Mouse (Mus musculus): ENCODE data around the gene Tmem164. TPM values are rescaled to one million over a fixed set of nuclear protein-coding genes. Genes with fewer than 3 reads are reported as not detected.
A peak's percentile ranks its signal among the peaks of the same experiment; 100 is the strongest.

The Tmem164 gene
- polyA plus RNA-seq, 1 experiment from 2014 or later, result 20.1 TPM

GRCm38 (mm10) chrX:142748574-142748973, 67.4 kb downstream of the Tmem164 start:
- Histone ChIP-seq H3K27ac (ENCODE audit: low read length) (no peak overlapping the region), H3K4me3 (ENCODE audit: low read depth, low read length) (no peak overlapping the region), H3K9me3 (replicated peaks; ENCODE audit: control insufficient read depth, low read length) (no peaks in the 10 kb centered on the region), H3K4me2 (ENCODE audit: low read depth, low read length) (no peak overlapping the region), H3K27me3 (ENCODE audit: control insufficient read depth, insufficient read depth, low read depth, low read length) (no peaks in the 10 kb centered on the region), H3K9ac (ENCODE audit: low read depth, low read length) (no peak overlapping the region), H3K36me3 (ENCODE audit: control insufficient read depth, insufficient read depth) (no peaks in the 10 kb centered on the region; the same call in 1 of the 2 replicates), H3K4me1 (ENCODE audit: control insufficient read depth, low read depth, low read length) (no peaks in the 10 kb centered on the region)
- ATAC-seq (ENCODE audit: low read depth), result no peak
- WGBS (ENCODE audit: insufficient replicate concordance), result 60% methylated on average over 3 of the region's 3 CpGs

- 64% methylated on average over 4 of the region's 4 CpGs for WGBS (ENCODE audit: insufficient replicate concordance)
- Histone ChIP-seq H3K27ac (ENCODE audit: low read length) (no peak overlapping the region), H3K36me3 (ENCODE audit: control insufficient read depth, insufficient read depth) (no peaks in the 10 kb centered on the region; the same call in 1 of the 2 replicates), H3K4me2 (ENCODE audit: low read depth, low read length) (no peak overlapping the region), H3K9ac (ENCODE audit: low read depth, low read length) (no peak overlapping the region), H3K4me1 (ENCODE audit: control insufficient read depth, low read depth, low read length) (no peaks in the 10 kb centered on the region), H3K4me3 (ENCODE audit: low read depth, low read length) (no peak overlapping the region), H3K27me3 (ENCODE audit: control insufficient read depth, insufficient read depth, low read depth, low read length) (no peaks in the 10 kb centered on the region), H3K9me3 (replicated peaks; ENCODE audit: control insufficient read depth, low read length) (no peaks in the 10 kb centered on the region)
- no peak for ATAC-seq (ENCODE audit: low read depth)
Observed at GRCm38 (mm10) chrX:142750775-142751174, 69.6 kb downstream of the Tmem164 start.

GRCm38 (mm10) chrX:142755542-142755941, 74.3 kb downstream of the Tmem164 start:
- no peaks in the 10 kb centered on the region for H3K9me3 ChIP-seq (replicated peaks; ENCODE audit: control insufficient read depth, low read length)
- ATAC-seq (ENCODE audit: low read depth), result no peak
- H3K36me3 ChIP-seq (ENCODE audit: control insufficient read depth, insufficient read depth), result no peaks in the 10 kb centered on the region; the same call in 1 of the 2 replicates
- WGBS (ENCODE audit: insufficient replicate concordance), result 71% methylated on average over 6 of the region's 6 CpGs
- H3K4me3 ChIP-seq (ENCODE audit: low read depth, low read length), result no peak overlapping the region
- no peak overlapping the region for H3K27ac ChIP-seq (ENCODE audit: low read length)
- H3K9ac ChIP-seq (ENCODE audit: low read depth, low read length), result no peak overlapping the region
- H3K4me1 ChIP-seq (ENCODE audit: control insufficient read depth, low read depth, low read length), result no peaks in the 10 kb centered on the region
- H3K4me2 ChIP-seq (ENCODE audit: low read depth, low read length), result no peak overlapping the region
- no peaks in the 10 kb centered on the region for H3K27me3 ChIP-seq (ENCODE audit: control insufficient read depth, insufficient read depth, low read depth, low read length)

GRCm38 (mm10) chrX:142760415-142760814, 79.2 kb downstream of the Tmem164 start:
- 80% methylated on average over 6 of the region's 6 CpGs for WGBS (ENCODE audit: insufficient replicate concordance)

GRCm38 (mm10) chrX:142763337-142763736, 82.1 kb downstream of the Tmem164 start:
- H3K4me3 ChIP-seq (ENCODE audit: low read depth, low read length), result no peak overlapping the region
- no peak overlapping the region for H3K27ac ChIP-seq (ENCODE audit: low read length)
- H3K4me1 ChIP-seq (ENCODE audit: control insufficient read depth, low read depth, low read length), result no peaks in the 10 kb centered on the region
- H3K9me3 ChIP-seq (replicated peaks; ENCODE audit: control insufficient read depth, low read length), result no peaks in the 10 kb centered on the region
- H3K27me3 ChIP-seq (ENCODE audit: control insufficient read depth, insufficient read depth, low read depth, low read length), result no peaks in the 10 kb centered on the region
- no peak overlapping the region for H3K9ac ChIP-seq (ENCODE audit: low read depth, low read length)
- 50% methylated on average over 7 of the region's 7 CpGs for WGBS (ENCODE audit: insufficient replicate concordance)
- ATAC-seq (ENCODE audit: low read depth), result no peak
- no peaks in the 10 kb centered on the region for H3K36me3 ChIP-seq (ENCODE audit: control insufficient read depth, insufficient read depth)
- H3K4me2 ChIP-seq (ENCODE audit: low read depth, low read length), result no peak overlapping the region

More at GRCm38 (mm10) chrX:142760415-142760814, 79.2 kb downstream of the Tmem164 start:
- Histone ChIP-seq H3K27ac (ENCODE audit: low read length) (no peak overlapping the region), H3K36me3 (ENCODE audit: control insufficient read depth, insufficient read depth) (no peaks in the 10 kb centered on the region), H3K4me2 (ENCODE audit: low read depth, low read length) (no peak overlapping the region), H3K9ac (ENCODE audit: low read depth, low read length) (no peak overlapping the region), H3K4me3 (ENCODE audit: low read depth, low read length) (no peak overlapping the region), H3K4me1 (ENCODE audit: control insufficient read depth, low read depth, low read length) (no peaks in the 10 kb centered on the region), H3K9me3 (replicated peaks; ENCODE audit: control insufficient read depth, low read length) (no peaks in the 10 kb centered on the region), H3K27me3 (ENCODE audit: control insufficient read depth, insufficient read depth, low read depth, low read length) (no peaks in the 10 kb centered on the region)
- ATAC-seq (ENCODE audit: low read depth), result no peak

- Histone ChIP-seq H3K9me3 (replicated peaks; ENCODE audit: control insufficient read depth, low read length) (no peaks in the 10 kb centered on the region), H3K9ac (ENCODE audit: low read depth, low read length) (no peak overlapping the region), H3K4me2 (ENCODE audit: low read depth, low read length) (no peak overlapping the region), H3K36me3 (ENCODE audit: control insufficient read depth, insufficient read depth) (no peaks in the 10 kb centered on the region), H3K4me3 (ENCODE audit: low read depth, low read length) (no peak overlapping the region), H3K27ac (ENCODE audit: low read length) (no peak overlapping the region), H3K4me1 (ENCODE audit: control insufficient read depth, low read depth, low read length) (no peaks in the 10 kb centered on the region), H3K27me3 (ENCODE audit: control insufficient read depth, insufficient read depth, low read depth, low read length) (no peaks in the 10 kb centered on the region)
- ATAC-seq (ENCODE audit: low read depth), result no peak
- 81% methylated on average over 6 of the region's 6 CpGs for WGBS (ENCODE audit: insufficient replicate concordance)
Observed at GRCm38 (mm10) chrX:142769698-142770097, 88.5 kb downstream of the Tmem164 start.

- Histone ChIP-seq H3K36me3 (ENCODE audit: control insufficient read depth, insufficient read depth) (no peaks in the 10 kb centered on the region), H3K27ac (ENCODE audit: low read length) (no peak overlapping the region), H3K4me2 (ENCODE audit: low read depth, low read length) (no peak overlapping the region), H3K27me3 (ENCODE audit: control insufficient read depth, insufficient read depth, low read depth, low read length) (no peaks in the 10 kb centered on the region), H3K9ac (ENCODE audit: low read depth, low read length) (no peak overlapping the region), H3K4me1 (ENCODE audit: control insufficient read depth, low read depth, low read length) (peaks cover 2% of the 10 kb centered on the region), H3K4me3 (ENCODE audit: low read depth, low read length) (no peak overlapping the region), H3K9me3 (replicated peaks; ENCODE audit: control insufficient read depth, low read length) (no peaks in the 10 kb centered on the region)
- ATAC-seq (ENCODE audit: low read depth), result no peak
- 75% methylated on average over 4 of the region's 4 CpGs for WGBS (ENCODE audit: insufficient replicate concordance)
Observed at GRCm38 (mm10) chrX:142773658-142774057, 92.5 kb downstream of the Tmem164 start.

GRCm38 (mm10) chrX:142776131-142776530, 94.9 kb downstream of the Tmem164 start:
- Histone ChIP-seq H3K4me1 (ENCODE audit: control insufficient read depth, low read depth, low read length) (peaks cover 4% of the 10 kb centered on the region), H3K4me3 (ENCODE audit: low read depth, low read length) (no peak overlapping the region), H3K36me3 (ENCODE audit: control insufficient read depth, insufficient read depth) (no peaks in the 10 kb centered on the region), H3K9me3 (replicated peaks; ENCODE audit: control insufficient read depth, low read length) (no peaks in the 10 kb centered on the region), H3K4me2 (ENCODE audit: low read depth, low read length) (no peak overlapping the region), H3K27me3 (ENCODE audit: control insufficient read depth, insufficient read depth, low read depth, low read length) (no peaks in the 10 kb centered on the region), H3K27ac (ENCODE audit: low read length) (no peak overlapping the region), H3K9ac (ENCODE audit: low read depth, low read length) (no peak overlapping the region)
- 69% methylated on average over 4 of the region's 4 CpGs for WGBS (ENCODE audit: insufficient replicate concordance)
- no peak for ATAC-seq (ENCODE audit: low read depth)

GRCm38 (mm10) chrX:142778638-142779037, 97.4 kb downstream of the Tmem164 start:
- no peak overlapping the region for H3K4me2 ChIP-seq (ENCODE audit: low read depth, low read length)
- peak; percentile 98 for ATAC-seq (ENCODE audit: low read depth)
- 30% methylated on average over 6 of the region's 6 CpGs for WGBS (ENCODE audit: insufficient replicate concordance)

More at GRCm38 (mm10) chrX:142778638-142779037, 97.4 kb downstream of the Tmem164 start:
- no peak overlapping the region for H3K9ac ChIP-seq (ENCODE audit: low read depth, low read length)
- no peaks in the 10 kb centered on the region for H3K9me3 ChIP-seq (replicated peaks; ENCODE audit: control insufficient read depth, low read length)
- H3K27ac ChIP-seq (ENCODE audit: low read length), result peak overlapping the region; percentile 24; the same call in 1 of the 2 replicates
- no peak overlapping the region for H3K4me3 ChIP-seq (ENCODE audit: low read depth, low read length)
- H3K4me1 ChIP-seq (ENCODE audit: control insufficient read depth, low read depth, low read length), result peaks cover 4% of the 10 kb centered on the region
- H3K36me3 ChIP-seq (ENCODE audit: control insufficient read depth, insufficient read depth), result no peaks in the 10 kb centered on the region
- no peaks in the 10 kb centered on the region for H3K27me3 ChIP-seq (ENCODE audit: control insufficient read depth, insufficient read depth, low read depth, low read length)
